Mouse (Mus musculus) kidney, postnatal 25 days (tissue): Measurements from ENCODE around the gene Prdm12.
"Not testable (repeated sequence)": the region's sequence is repeated elsewhere in the genome, so short reads cannot be mapped to it uniquely, and the experiment has no call there.

Source experiments
- DNase-seq, 2 experiments: peaks; one replicate each; pipeline ENCODE4 v3.0.0; 2021; ENCODE audit warnings: mixed read lengths in 2 of 2

Prdm12 gene

DNA sequence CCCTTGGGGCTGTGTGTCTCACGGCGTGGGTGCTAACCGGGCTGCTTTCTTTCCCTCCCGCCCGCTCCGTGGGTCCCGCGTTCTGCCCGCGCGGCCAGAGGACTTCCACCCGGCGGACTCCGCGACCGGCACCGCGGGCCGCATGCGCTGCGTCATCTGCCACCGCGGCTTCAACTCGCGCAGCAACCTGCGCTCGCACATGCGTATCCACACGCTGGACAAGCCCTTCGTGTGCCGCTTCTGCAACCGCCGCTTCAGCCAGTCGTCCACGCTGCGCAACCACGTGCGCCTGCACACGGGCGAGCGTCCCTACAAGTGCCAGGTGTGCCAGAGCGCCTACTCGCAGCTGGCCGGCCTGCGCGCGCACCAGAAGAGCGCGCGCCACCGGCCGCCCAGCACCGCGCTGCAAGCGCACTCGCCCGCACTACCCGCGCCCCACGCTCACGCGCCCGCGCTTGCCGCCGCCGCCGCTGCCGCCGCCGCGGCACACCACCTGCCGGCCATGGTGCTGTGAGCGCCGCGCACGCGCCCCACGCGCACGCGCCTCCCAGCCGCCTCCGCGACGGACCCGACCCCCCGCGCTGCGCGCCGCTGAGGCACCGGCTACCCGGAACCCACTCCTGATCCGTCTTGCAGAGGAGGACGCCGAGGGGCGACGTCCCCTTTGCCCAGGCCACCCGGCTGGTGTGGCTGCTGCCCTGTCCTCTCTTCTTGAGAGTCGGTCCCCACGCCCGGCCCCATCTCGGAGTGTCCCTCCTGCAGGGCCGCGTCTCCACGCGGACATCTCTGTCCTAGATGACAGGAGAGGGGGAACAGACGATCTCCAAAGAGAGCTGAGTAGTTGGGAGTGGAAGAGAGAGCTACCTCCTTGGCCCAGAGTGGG, 14.4 kb downstream of the Prdm12 start:
- no peak for DNase-seq

DNA sequence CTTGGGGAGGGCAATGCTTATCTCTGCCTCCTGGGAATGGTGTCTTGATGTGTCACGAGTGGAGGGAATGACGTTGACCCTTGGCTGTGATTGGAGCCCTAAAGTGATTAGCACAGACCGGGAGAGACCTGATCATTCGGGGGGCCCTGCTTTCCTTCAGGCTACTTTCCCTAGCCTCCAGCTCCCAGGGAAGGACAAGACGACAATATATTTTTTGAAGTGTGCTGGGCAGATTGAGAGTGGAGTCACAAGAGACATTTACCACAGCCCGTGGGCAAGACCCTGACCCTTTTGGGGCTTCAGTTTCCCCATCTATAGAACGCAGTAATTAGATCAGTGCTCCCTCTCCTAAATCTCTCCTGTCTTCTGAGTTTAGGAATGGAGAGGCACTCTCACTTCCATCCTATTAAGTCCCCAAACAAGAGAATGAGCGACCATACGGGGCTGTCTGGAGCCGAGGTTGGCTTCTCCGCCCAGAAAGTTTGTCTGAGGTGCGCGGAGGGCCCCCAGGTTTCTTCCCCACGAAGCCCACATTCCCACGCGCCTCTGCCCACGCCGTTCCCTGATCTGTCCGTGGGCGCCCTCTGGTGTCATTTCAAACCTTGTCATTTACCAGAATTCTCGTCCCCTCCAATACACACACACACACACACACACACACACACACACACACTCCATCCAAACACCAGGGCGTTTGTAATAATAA, 15.2 kb downstream of the Prdm12 start:
- DNase-seq = peak; percentile 47 to 74

DNA sequence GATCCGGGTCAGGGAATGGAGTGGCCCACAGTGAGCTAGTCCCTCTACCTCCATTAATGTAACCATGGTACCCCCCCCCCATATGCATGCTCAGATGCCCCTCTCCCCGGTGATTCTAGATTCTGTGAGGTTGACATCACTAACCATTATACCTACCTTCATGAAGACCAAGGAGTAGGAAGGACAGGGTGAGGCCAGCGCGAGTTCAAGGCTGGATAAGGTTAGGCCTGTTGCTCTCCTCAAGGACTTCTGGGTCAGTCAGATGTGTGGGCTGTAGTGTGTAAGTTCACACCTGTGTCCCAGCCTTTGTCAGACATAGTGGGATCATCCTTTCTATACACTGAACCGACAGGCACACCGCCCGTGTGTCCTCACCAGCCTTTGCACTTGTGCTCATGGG, 16.5 kb downstream of the Prdm12 start:
- DNase-seq = no peak

DNA sequence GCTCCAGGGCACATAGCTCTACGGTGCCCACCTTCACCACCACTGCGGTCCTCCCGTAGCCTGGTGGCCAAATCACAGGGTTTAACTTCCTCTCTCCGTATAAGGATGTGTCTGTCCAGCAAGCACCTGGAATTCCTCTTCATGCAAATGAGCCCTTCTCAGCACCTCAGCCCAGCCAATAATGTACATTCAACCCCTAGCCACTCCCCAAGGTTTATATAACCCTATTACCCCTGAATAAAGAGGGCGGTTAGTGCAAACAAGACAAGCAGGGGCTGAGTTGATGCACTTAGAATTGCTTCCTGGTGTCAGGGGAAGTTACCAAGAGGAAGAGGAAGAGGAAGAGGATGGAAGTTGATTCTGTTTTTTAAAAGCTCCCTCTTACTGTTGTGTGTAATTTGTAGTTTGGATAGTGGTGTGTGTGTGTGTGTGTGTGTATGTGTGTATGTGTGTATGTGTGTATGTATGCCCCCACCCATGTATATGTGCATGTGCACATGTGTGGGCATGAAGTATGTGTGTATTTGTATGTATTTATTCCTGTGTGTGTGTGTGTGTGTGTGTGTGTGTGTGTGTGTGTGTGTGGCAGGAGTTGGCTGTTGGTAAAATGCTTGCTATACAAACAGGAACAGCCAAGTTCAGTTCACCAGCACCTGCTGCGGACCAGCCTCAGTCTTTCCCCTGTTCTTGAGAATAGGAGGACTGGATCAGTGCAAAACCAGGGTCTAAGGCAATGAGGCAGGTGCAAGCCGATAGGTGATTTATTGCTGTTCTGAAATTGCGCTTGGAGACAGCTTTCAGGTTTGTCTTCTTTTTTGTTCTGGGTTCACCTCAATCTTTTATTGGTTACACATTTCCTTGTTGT, 23.3 kb downstream of the Prdm12 start:
- no peak for DNase-seq

DNA sequence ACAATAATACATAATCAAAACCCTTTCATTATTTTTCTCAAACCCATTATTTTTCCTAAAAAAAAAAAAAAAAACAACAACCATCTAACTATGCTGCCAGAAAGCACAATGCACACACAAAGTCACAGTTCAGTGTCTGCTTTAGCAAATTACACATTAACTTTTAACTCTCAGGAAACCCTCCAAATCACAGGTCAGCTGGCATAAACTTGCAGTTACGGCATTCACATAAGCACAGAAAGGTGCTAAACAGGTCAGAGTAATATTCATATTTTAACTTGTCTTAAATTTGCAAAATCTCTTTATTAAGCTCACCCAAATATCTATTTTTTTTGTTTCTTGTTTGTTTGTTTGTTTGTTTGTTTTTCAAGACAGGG, 24.0 kb downstream of the Prdm12 start:
- DNase-seq = no peak

DNA sequence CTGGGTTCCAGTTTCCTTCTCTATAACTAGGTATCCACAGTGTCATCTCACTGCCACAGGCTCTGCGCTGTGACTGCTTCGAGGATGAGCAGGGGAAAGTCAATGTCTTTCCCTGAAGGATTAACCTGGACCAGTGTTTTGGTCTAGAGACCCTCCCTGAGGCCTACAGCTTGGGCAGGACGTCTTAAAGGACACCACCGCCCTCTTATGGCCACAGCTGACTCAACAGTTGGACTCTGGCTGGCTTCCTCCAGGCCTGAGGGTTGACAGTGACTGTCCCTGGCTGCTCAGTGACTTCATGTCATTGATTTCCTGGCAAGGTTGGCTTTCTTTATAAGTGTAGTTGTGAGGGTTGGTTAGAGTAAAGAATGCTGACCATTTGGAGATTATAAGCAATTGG, 27.5 kb downstream of the Prdm12 start:
- DNase-seq = peak; percentile 63 to 65

DNA sequence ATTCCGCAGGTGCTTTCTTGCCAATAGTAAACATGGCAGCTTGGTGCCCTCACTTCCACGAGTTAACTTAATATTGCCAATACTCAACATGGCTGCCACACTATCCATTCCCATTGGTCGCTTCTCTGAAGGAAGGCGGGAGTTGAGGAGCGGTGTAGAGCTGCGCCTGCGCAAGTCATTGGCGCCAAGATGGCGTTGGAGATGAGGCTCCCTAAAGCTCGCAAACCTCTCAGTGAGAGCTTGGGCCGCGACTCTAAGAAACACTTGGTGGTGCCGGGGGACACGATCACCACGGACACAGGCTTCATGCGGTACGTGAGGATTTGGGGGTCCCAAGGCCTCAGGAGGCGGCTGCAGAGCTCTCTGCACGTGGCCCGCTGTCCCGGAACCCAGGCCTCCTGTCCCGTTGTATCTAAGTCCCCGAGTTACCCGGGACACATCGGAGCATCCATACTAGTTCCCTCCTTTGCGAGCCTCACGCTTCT, 30.8 kb downstream of the Prdm12 start, which contains the start of gene Exosc2:
TSS of gene Exosc2 (plus strand) at position 165 of the 485 bp plus-strand sequence.
- DNase-seq = peak; percentile 93 to 96

DNA sequence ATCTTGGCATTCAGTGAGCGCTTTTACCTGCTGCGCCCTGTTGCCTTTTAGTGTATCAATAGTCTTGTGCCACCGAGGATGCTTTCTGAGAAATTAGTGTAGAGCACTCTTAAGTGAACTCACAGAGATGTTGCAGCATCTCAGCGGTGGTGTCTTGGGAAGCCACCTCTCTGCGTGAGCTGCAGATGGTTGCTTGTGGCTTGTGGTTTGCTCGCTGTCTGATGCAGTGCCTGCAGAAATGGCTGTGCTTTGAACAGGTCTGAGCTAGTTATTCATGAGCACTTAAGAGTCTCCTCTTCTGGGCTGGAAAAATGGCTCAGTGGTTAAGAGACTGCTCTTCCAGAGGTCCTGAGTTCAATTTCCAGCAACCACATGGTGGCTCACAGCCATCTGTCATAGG, 38.8 kb downstream of the Prdm12 start:
- no peak for DNase-seq

DNA sequence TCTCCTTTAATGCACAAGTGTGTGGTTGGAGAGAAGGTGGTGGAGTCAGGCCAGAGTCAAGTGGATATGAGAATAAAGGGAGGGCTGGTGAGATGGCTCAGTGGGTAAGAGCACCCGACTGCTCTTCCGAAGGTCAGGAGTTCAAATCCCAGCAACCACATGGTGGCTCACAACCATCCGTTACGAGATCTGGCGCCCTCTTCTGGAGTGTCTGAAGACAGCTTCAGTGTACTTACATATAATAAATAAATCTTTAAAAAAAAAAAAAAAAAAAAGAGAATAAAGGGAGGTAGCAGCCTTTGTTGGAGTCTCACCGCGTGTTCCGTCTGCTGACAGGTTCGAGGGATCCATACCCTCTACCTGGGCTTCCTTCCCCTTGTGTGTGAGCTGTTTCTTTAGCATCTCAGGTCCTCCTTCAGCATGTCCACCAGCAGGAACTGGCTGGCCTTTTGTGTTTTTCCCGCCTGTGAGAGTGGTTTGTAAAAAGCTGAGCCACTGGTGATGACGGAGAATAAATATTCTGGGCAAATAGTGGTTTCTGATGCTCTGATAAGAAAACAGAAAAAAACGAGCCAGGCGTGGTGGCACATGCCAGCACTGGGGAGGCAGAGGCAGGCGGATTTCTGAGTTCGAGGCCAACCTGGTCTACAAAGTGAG, 41.3 kb downstream of the Prdm12 start:
- not testable (repeated sequence) for DNase-seq

DNA sequence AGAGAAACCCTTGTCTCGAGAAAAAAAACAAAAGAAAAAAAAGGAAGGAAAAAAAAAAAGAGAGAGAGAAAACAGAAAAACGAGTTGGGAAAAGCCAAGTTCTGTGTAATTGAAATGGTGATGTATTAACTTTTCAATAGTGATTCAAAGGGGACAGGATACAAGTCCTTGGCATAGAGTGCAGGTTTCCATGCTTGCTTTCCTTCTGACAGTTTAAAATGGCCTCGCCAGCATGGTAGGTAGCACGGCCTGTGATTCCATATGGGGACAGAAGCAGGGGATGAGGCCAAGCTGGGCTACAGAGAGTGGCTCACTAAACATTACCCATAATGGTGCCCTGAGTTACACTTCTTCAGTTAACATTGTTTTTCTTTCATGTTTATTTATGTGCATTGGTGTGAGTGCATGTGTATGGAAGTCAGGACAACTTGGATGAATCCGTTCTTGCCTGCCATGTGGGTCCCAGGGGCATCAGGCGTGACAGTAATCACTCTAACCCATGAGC, 41.9 kb downstream of the Prdm12 start:
- no peak for DNase-seq

DNA sequence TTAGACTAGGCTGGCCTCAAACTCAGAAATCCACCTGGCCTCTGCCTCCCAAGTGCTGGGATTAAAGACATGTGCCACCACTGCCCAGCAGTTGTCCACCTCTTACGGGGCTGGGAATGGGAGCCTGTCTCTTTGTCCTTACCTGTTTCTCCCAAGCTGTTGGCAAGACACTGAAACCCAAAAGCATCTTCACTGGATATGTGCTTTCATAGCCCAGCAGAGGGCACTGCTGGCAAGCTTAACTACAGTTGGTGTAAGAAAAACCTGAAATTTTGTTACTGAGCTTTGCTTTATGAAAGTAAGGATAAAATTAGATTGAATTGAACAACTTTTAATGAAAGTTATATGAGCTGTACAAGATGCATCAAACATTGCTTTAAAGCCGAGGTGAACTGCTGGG, 43.8 kb downstream of the Prdm12 start:
- peak; percentile 64 to 82 for DNase-seq

DNA sequence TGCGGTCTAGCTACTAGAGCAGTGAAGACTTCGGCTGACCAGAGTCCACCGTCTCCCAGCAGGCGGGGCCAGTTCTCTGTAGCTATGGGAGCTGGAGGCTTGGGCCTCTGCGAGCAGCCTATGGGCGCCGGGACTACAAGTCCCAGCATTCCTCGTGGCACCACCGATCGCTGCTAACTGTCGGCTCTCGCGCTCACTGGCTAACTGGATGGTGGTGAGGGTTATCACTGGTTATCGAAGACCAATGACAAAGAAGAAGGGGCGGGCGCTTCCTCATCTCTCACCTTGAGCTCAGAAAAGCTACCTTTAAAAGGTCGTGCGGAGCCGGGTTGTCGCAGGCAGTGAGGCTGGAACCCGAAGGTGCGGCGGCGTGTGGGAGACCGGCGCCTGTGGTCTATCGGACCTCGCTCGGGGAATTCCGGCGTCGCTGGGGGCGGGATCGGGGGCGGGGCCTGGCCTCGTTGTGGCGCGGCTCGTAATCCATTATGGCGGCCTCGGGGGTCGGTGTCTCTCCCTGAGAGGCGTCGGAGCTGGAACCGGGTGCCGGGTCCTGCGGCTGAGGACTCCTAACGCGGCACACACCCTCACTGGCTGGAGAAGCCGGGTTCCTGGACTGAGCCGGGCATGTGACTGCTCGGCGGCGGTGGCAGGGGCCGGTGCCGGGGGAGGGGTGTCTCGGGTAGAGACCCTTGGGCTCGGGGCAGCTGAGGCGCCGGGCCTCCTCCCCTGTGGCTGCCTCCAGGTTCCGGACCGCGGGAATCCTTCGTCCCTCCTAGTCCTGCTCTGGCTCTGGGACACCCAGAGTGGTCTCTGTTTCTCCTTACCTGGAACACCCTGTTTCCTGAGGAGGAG, 48.5 kb downstream of the Prdm12 start, which contains the start of gene Abl1:
TSS of gene Abl1 (plus strand) at position 303 of the 852 bp plus-strand sequence.
- peak; percentile 96 to 100 for DNase-seq

DNA sequence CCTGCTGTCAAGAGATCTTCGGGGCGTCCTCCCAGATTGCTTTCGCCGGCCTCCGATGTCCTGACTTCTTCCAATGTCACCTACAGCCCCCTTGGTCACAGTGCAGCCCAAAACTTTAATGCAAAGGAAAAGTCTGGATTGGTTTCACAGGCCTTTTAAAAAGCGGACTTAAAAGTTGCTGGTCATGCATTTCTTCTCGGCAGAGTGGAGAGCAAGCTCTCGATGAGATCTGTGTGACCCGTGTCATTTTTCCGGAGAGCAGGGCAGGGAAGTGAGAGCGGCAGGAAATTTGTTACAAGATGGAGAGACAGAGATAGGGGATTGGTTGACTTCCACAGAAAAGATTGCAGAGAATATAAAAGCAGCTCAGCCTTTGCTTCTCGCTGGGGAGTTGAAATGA, 49.2 kb downstream of the Prdm12 start:
- no peak for DNase-seq

DNA sequence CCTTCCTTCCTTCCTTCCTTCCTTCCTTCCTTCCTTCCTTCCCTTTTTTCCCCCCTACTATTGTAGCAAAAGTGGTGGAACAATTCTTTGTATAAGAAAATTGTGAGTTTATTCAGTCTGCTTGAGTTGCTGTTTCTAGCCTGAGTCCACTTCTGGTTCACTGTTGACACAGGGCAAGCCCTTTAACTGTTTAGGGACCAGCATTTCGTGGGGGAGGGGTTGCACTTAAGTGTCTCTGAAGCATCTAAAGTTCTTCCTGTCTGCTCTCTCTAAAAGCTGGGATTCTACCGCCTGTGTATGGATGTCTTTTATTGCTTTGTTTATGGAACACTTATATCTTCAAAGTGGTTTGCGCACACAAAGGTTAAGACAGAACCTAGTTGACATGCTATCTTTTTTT, 50.2 kb downstream of the Prdm12 start:
- DNase-seq = no peak

DNA sequence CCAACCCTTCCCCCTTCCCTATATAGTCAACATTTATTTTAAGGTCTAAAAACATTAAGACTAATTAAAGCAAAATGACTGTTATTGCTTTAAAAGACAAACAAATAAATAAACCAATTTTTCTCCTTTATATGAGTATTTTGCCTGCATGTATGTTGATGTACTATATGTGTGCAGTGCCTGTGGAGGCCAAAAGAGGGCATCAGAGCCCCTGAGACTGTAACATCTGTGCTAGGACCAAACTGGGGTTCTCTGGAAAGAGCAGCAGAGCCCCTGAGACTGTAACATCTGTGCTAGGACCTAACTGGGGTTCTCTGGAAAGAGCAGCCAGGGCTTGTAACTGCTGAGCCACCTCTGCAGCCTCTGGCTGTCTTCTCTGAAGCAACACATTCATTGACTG, 58.4 kb downstream of the Prdm12 start:
- no peak for DNase-seq

DNA sequence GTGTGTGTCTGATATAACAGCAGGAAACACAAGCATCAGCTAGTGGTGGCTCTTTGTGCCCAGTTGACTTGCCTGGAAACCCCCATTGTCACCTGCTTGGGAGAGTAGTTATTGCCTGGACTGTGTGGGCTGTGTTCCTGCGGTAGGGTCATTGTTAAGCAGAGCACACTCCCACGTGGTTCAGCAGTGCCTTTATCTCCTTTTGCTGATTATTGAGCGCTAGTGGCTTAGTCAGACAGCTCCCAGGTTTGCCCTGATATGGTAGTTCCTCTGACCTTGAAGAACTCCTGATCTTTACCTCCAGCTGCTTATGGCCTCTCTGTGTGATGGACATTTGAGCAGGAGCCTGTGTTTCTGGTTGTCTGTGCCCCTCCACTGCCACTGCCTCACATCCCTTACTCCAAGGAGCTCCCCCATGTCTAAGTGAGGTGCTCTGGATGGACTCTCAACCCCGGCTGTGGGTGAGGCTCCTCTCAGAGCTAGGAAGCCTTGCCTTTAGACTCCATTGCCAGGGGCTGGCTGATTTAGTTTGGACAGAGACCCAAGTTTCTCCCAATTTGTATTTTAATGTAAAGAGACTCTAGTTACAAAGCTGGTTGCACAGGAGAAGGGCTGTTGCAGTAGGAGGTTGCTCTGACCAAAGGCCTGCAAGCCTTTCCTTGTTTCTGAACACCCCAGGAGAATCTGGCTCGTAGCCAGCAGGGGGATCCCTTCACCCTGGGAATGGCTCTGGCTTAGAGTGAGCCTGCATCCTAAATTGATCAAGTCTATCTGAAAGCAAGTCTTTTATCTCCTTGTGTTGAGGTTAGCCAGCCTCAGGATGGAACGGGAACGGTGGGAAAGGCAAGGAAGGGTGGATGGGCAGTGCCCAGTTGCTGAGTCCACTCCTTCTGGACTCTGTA, 61.0 kb downstream of the Prdm12 start:
- DNase-seq = peak; percentile 10 to 44

DNA sequence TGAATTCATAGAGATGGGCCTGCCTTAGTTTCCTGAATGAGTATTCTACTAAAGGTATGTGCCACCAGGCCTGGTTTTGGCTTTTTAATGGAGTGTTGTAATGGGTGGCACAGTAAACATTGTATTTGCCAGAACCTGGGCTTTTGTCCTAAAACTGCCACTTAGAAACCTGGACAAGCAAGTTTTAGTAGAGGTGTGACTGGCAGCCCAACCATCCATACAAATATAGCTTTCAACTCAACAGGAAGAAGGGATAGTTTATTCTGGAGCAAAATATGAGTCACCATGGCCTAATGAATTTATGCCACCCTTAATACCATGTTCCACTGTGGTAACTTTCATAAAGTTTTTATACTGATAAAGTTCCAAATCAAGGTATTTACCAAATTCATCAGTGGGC, 63.4 kb downstream of the Prdm12 start:
- no peak for DNase-seq
